17 mouse cellular contexts compared by ENCODE assay signal in genomic region chr7:128300952-128301351, GRCm38 (mm10). TPM values are rescaled to one million over a fixed set of nuclear protein-coding genes. Genes with fewer than 3 reads are reported as not detected.
"Had no signal": no experiment of that assay in that cellular context is flagged by ENCODE, and none has a peak within 500 bp of the region (broad histone marks: within the 10 kb centered on the region; RNA-seq: fewer than 3 reads in every experiment).

No protein-coding gene starts in this region.

- ATAC-seq: hindbrain, postnatal 0 days; midbrain, embryonic 15.5 days had no signal

- H3K4me2 ChIP-seq: hindbrain, embryonic 13.5 days; limb, embryonic 13.5 days; midbrain, embryonic 11.5 days; midbrain, embryonic 15.5 days; neural tube, embryonic 12.5 days had no signal

- H3K9me3 ChIP-seq: hindbrain, embryonic 13.5 days; limb, embryonic 13.5 days; megakaryocyte, embryonic 14.5 days; midbrain, embryonic 15.5 days; neural tube, embryonic 12.5 days had no signal

- H3K27me3 ChIP-seq: hindbrain, embryonic 13.5 days; limb, embryonic 13.5 days; midbrain, embryonic 15.5 days; neural tube, embryonic 12.5 days had no signal

- DNase-seq: kidney, adult 11 months; kidney, adult 9 months; kidney, postnatal 36 days; layer of hippocampus, adult 9-11 months; layer of hippocampus, postnatal 36 days; thymus, adult 2 months; thymus, postnatal 25 days had no signal

- H3K36me3 ChIP-seq: hindbrain, embryonic 13.5 days; limb, embryonic 13.5 days; midbrain, embryonic 15.5 days; neural tube, embryonic 12.5 days had no signal

- H3K4me3 ChIP-seq: hindbrain, embryonic 13.5 days; limb, embryonic 13.5 days; megakaryocyte, embryonic 14.5 days; midbrain, embryonic 15.5 days; neural tube, embryonic 12.5 days had no signal

- H3K27ac ChIP-seq: hindbrain, embryonic 13.5 days; hindbrain, postnatal 0 days; kidney, postnatal 0 days; limb, embryonic 13.5 days; macrophage; midbrain, embryonic 15.5 days; neural tube, embryonic 12.5 days had no signal

- H3K9ac ChIP-seq: hindbrain, embryonic 13.5 days; limb, embryonic 13.5 days; midbrain, embryonic 15.5 days; neural tube, embryonic 12.5 days had no signal

RNA-seq across cellular contexts. Expression of gene Slc5a2, which starts 35.5 kb away (rescaled TPM):
- polyA plus RNA-seq: hindbrain, embryonic 13.5 days; intestine, embryonic 14.5 days; neural tube, embryonic 12.5 days had no signal
